Mouse (Mus musculus): ENCODE results near the gene Reep3. TPM values are rescaled to one million over a fixed set of nuclear protein-coding genes. Genes with fewer than 3 reads are reported as not detected.

Reep3 gene
- total and polyA plus RNA-seq, 3 experiments, result 0.01 TPM; not detected in 2

DNA sequence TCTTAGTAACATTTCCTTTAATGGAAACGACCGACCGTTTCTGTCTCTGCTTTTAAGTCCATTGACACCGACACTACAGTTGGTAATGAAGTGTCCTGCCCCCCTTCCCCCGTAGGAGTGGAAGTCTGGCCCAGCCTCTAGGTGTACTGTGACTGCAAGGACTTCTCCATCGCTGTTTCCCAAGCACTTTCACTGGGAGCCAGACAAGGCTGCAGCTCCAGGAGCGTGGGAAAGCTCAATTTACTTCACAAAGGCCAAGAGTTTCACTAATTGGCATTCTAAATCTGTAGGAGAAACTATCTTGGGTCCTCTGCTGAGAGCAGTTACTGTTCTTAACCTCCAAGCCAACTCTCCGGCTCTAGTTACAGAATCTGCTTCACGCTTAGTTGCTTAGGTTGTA, 43.3 kb downstream of the Reep3 start:
- no peak overlapping the region for H3K4me3 ChIP-seq (ENCODE audit: control insufficient read depth in 1 of 2, insufficient read depth in 1 of 2, low read depth in 2 of 2, low read length in 2 of 2)
- no peaks in the 10 kb centered on the region for H3K36me3 ChIP-seq (ENCODE audit: control insufficient read depth in 1 of 2, insufficient read depth in 2 of 2, low read length in 2 of 2)
- no peak for DNase-seq (ENCODE audit: low read depth, low spot score)
- no peaks in the 10 kb centered on the region for H3K4me1 ChIP-seq (ENCODE audit: control insufficient read depth in 1 of 2, insufficient read depth in 2 of 2, low read length in 2 of 2)
- H3K9me3 ChIP-seq (replicated peaks; ENCODE audit: insufficient read depth, low read length), result no peaks in the 10 kb centered on the region
- TF ChIP-seq SMC3 (IDR thresholded peaks at IDR 0.05; ENCODE audit: low read depth, low read length) (no peak), MYC (IDR thresholded peaks at IDR 0.05; ENCODE audit: low read depth, low read length) (no peak), MEF2A (IDR thresholded peaks at IDR 0.05; ENCODE audit: extremely low read depth, insufficient replicate concordance, low read depth, low read length, poor library complexity, severe bottlenecking) (no peak), TBP (IDR thresholded peaks at IDR 0.05; ENCODE audit: low read depth, low read length) (no peak), MYB (IDR thresholded peaks at IDR 0.05; ENCODE audit: low read depth, low read length) (no peak), USF2 (IDR thresholded peaks at IDR 0.05; ENCODE audit: borderline replicate concordance in 1 of 2, insufficient read depth in 1 of 2, low read depth in 1 of 2, low read length in 2 of 2) (no peak), POLR2AphosphoS2 (IDR thresholded peaks at IDR 0.05; ENCODE audit: low read length) (no peak), ELF1 (IDR thresholded peaks at IDR 0.05; ENCODE audit: low read depth, low read length) (no peak), CTCF (IDR thresholded peaks at IDR 0.05 in 2 of 3, conservative IDR thresholded peaks at IDR 0.05 in 1 of 3; ENCODE audit: control insufficient read depth in 1 of 3, insufficient read depth in 1 of 3, low read depth in 2 of 3, low read length in 3 of 3, poor library complexity in 1 of 3, severe bottlenecking in 1 of 3) (no peak), RAD21 (IDR thresholded peaks at IDR 0.05; ENCODE audit: low read depth, low read length) (no peak)
- H3K9ac ChIP-seq (ENCODE audit: control insufficient read depth, low read depth, low read length, poor library complexity, severe bottlenecking), result no peak overlapping the region
- H3K27ac ChIP-seq (ENCODE audit: control insufficient read depth, low read depth, low read length), result no peak overlapping the region
- H3K27me3 ChIP-seq (ENCODE audit: control insufficient read depth in 1 of 2, insufficient read depth in 2 of 2, low read length in 2 of 2), result no peaks in the 10 kb centered on the region
- no peaks in the 10 kb centered on the region for H3K79me2 ChIP-seq (ENCODE audit: control insufficient read depth, insufficient read depth, low read length, poor library complexity)

- H3K4me1 ChIP-seq (ENCODE audit: control insufficient read depth in 1 of 2, insufficient read depth in 2 of 2, low read length in 2 of 2), result no peaks in the 10 kb centered on the region
- TF ChIP-seq MYB (IDR thresholded peaks at IDR 0.05; ENCODE audit: low read depth, low read length) (no peak), EP300 (IDR thresholded peaks at IDR 0.05; ENCODE audit: low read depth in 1 of 2, low read length in 2 of 2) (no peak), CHD1 (IDR thresholded peaks at IDR 0.05; ENCODE audit: low read depth, low read length) (no peak), TCF12 (IDR thresholded peaks at IDR 0.05; ENCODE audit: low read depth, low read length) (no peak), KAT2A (conservative IDR thresholded peaks at IDR 0.05; ENCODE audit: low read depth, low read length) (no peak), MXI1 (IDR thresholded peaks at IDR 0.05; ENCODE audit: low read depth, low read length) (no peak), MEF2A (IDR thresholded peaks at IDR 0.05; ENCODE audit: extremely low read depth, insufficient replicate concordance, low read depth, low read length, poor library complexity, severe bottlenecking) (no peak), CHD2 (IDR thresholded peaks at IDR 0.05; ENCODE audit: low read length) (no peak), NELFE (IDR thresholded peaks at IDR 0.05; ENCODE audit: low read depth, low read length) (no peak), ZKSCAN1 (IDR thresholded peaks at IDR 0.05; ENCODE audit: low read depth, low read length) (no peak), POLR2AphosphoS5 (IDR thresholded peaks at IDR 0.05; ENCODE audit: borderline replicate concordance, low read depth, low read length) (no peak), E2F4 (IDR thresholded peaks at IDR 0.05; ENCODE audit: borderline replicate concordance, low read depth, low read length) (no peak), TBP (IDR thresholded peaks at IDR 0.05; ENCODE audit: low read depth, low read length) (no peak), BHLHE40 (IDR thresholded peaks at IDR 0.05; ENCODE audit: borderline replicate concordance, low read depth, low read length) (no peak), POLR2AphosphoS2 (IDR thresholded peaks at IDR 0.05; ENCODE audit: low read length) (no peak), HCFC1 (IDR thresholded peaks at IDR 0.05; ENCODE audit: low read depth, low read length) (no peak)
- H3K27me3 ChIP-seq (ENCODE audit: control insufficient read depth in 1 of 2, insufficient read depth in 2 of 2, low read length in 2 of 2), result no peaks in the 10 kb centered on the region
- DNase-seq (ENCODE audit: low read depth, low spot score), result no peak
- no peaks in the 10 kb centered on the region for H3K9me3 ChIP-seq (replicated peaks; ENCODE audit: insufficient read depth, low read length)
- no peak overlapping the region for H3K9ac ChIP-seq (ENCODE audit: control insufficient read depth, low read depth, low read length, poor library complexity, severe bottlenecking)
- H3K4me3 ChIP-seq (ENCODE audit: control insufficient read depth in 1 of 2, insufficient read depth in 1 of 2, low read depth in 2 of 2, low read length in 2 of 2), result no peak overlapping the region
- H3K79me2 ChIP-seq (ENCODE audit: control insufficient read depth, insufficient read depth, low read length, poor library complexity), result no peaks in the 10 kb centered on the region
- H3K36me3 ChIP-seq (ENCODE audit: control insufficient read depth in 1 of 2, insufficient read depth in 2 of 2, low read length in 2 of 2), result no peaks in the 10 kb centered on the region
- no peak overlapping the region for H3K27ac ChIP-seq (ENCODE audit: control insufficient read depth, low read depth, low read length)
These were observed 44.3 kb downstream of the Reep3 start for GRCm38 (mm10) chr10:67052429-67052828.
